Mouse (Mus musculus) testis, adult 10 weeks (tissue): ENCODE data around the gene Trim9. TPM values are rescaled to one million over a fixed set of nuclear protein-coding genes. Genes with fewer than 3 reads are reported as not detected.

Source experiments
- polyA plus RNA-seq: library from polyadenylated mRNA; stranded (reverse); fragments of 350-450 nt; fragmentation: Illumina TruSeq; extraction: RNeasy Lipid Tissue Mini Kit (QIAGEN cat#74804); gene quantifications from one replicate; pipeline ENCODE4 v1.2.3, GENCODE M21; 2014; ENCODE audit warnings: low read depth, low replicate concordance

The Trim9 gene
- polyA plus RNA-seq, result 0.74 TPM

GRCm38 (mm10) chr12:70347202-70347841 lies at the start of gene Trim9:
Gene Trim9 (minus strand): TSS chr12:70347614.

GRCm38 (mm10) chr12:70231294-70231693 lies 116.1 kb downstream of the Trim9 start, which contains the start of gene Pygl:
Gene Pygl (minus strand): TSS chr12:70231488.

Other genes with a start within 250 kb of the Trim9 start
- gene Nin, start 233.9 kb downstream of the Trim9 start, polyA plus RNA-seq, result 0.41 TPM
- not detected for gene Abhd12b, start 193.5 kb downstream of the Trim9 start, polyA plus RNA-seq
- 5.3 TPM for gene Pygl, start 116.1 kb downstream of the Trim9 start, polyA plus RNA-seq
- gene Tmx1, start 105.5 kb upstream of the Trim9 start, polyA plus RNA-seq, result 80.4 TPM